Mouse (Mus musculus): Measurements from ENCODE around the gene Crebrf.

- TF ChIP-seq GATA1 (IDR thresholded peaks at IDR 0.05; ENCODE audit: borderline replicate concordance, low read length) (no peak), FLI1 (IDR thresholded peaks at IDR 0.05; ENCODE audit: low read length) (no peak)
Observed at GRCm38 (mm10) chr17:26812607-26813006, 97.2 kb downstream of the Crebrf start.
